Mouse (Mus musculus) hindbrain, embryonic 16.5 days (tissue): Measurements from ENCODE around the gene Vwa1. TPM values are rescaled to one million over a fixed set of nuclear protein-coding genes. Genes with fewer than 3 reads are reported as not detected.
A peak's percentile ranks its signal among the peaks of the same experiment; 100 is the strongest.

Source experiments
- ATAC-seq: fragments of 200-750 bp; cut with Nextera tagmentation; 2 replicates; pipeline ENCODE4 v1.8.0; 2017; ENCODE audit warnings: moderate TSS enrichment, moderate library complexity
- H3K27ac ChIP-seq: fragments of 300-500 bp; sonication (generic); 2 replicates; pipeline ENCODE4 v1.5.1; 2014; ENCODE audit warnings: low read depth, mild to moderate bottlenecking, control low read depth, low read length, moderate library complexity
- H3K27me3 ChIP-seq: fragments of 300-500 bp; sonication (generic); replicated peaks from 2 replicates; pipeline ENCODE4 v1.6.1; 2014; ENCODE audit warnings: low read length; ENCODE audit not compliant: control insufficient read depth, insufficient read depth
- H3K36me3 ChIP-seq: fragments of 300-500 bp; sonication (generic); 2 replicates; pipeline ENCODE4 v1.6.1; 2014; ENCODE audit warnings: mild to moderate bottlenecking, low read length, moderate library complexity, mixed read lengths; ENCODE audit not compliant: control insufficient read depth, insufficient read depth
- H3K4me1 ChIP-seq: fragments of 300-500 bp; sonication (generic); 2 replicates; pipeline ENCODE4 v1.6.1; 2014; ENCODE audit warnings: low read depth, low read length; ENCODE audit not compliant: control insufficient read depth, insufficient read depth
- H3K4me2 ChIP-seq: fragments of 300-500 bp; sonication (generic); 2 replicates; pipeline ENCODE4 v1.6.1; 2014; ENCODE audit warnings: mild to moderate bottlenecking, low read length, control low read depth, moderate library complexity
- H3K4me3 ChIP-seq: fragments of 300-500 bp; sonication (generic); 2 replicates; pipeline ENCODE4 v1.5.1; 2014; ENCODE audit warnings: mild to moderate bottlenecking, low read length, control low read depth, moderate library complexity
- H3K9ac ChIP-seq: fragments of 300-500 bp; sonication (generic); 2 replicates; pipeline ENCODE4 v1.6.1; 2014; ENCODE audit warnings: low read depth, mild to moderate bottlenecking, control low read depth, low read length, moderate library complexity
- H3K9me3 ChIP-seq: fragments of 300-500 bp; sonication (generic); 2 replicates; pipeline ENCODE4 v1.6.1; 2014; ENCODE audit warnings: mild to moderate bottlenecking, low read length, moderate library complexity; ENCODE audit not compliant: control insufficient read depth
- WGBS: fragments of 180-500 bp; shearing (Covaris S2); extraction: QIAGEN DNeasy Blood & Tissue Kit; methylation state at CpG from one replicate; pipeline ENCODE4 v1.1.7; 2014; 5-methylcytosine and 5-hydroxymethylcytosine counted together
- polyA plus RNA-seq: library from polyadenylated mRNA; unstranded; fragments of >200 nt; fragmentation: Nextera tagmentation; extraction: Ambion mirVana; gene quantifications from 2 replicates; pipeline ENCODE4 v1.2.1, GENCODE M21; 2015

Vwa1 gene
- 38.0 and 39.0 TPM in 2 replicates for polyA plus RNA-seq

DNA sequence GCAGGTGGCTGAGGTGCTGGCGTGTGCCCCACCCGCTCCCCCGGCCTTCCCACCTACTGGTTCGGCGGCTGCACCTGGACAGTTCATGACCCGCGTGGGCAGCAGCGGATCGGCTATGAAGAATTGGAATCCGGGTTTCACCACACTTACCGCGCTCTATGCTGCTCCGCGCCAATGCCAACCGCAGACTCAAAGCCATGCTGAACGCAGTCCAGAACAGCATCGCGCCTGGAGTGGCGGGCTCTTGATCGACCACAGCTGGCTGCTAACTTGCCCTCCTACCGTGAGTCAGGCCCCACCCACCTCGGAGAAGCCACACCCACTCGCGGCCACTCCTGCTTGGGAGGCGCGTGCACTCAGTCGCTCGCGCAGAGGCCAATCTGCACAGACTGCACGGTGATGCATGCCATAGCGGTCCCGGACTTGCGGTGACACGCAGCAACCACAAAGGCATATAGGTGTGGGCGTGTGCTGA is at the start of gene Vwa1:
Vwa1 (minus strand) TSS at position 419 of the 475 bp plus-strand sequence.
- Histone ChIP-seq H3K4me2 (peak within 1 kb of the TSS; percentile 82), H3K4me1 (peaks cover 29% of the 10 kb centered on the region), H3K9me3 (no peaks in the 10 kb centered on the region), H3K27ac (peak within 1 kb of the TSS; percentile 61), H3K9ac (peak within 1 kb of the TSS; percentile 64), H3K36me3 (no peaks in the 10 kb centered on the region), H3K27me3 (peaks cover 11% of the 10 kb centered on the region), H3K4me3 (peak within 1 kb of the TSS; percentile 48)
- WGBS: under 1% methylated on average over 32 of the region's 35 CpGs
- peak; percentile 84 for ATAC-seq

DNA sequence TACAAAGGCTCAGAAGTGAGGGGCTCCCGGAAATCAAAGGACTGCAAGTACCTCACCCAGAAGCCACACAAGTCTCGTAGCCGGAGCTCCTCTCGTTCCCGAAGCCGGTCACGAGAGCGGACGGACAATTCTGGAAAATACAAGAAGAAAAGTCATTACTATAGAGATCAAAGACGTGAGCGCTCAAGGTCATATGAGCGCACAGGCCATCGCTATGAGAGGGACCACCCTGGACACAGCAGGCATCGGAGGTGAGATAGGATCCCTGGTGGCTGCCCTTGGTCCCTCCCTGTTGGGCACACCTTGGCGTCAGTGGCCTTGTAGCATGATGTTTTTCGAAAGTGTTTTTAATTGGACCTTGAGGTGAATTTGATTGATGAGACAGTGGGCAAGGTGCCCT is 48.9 kb upstream of the Vwa1 start:
- Histone ChIP-seq H3K4me2 (no peak overlapping the region), H3K27ac (no peak overlapping the region), H3K36me3 (peaks cover 59% of the 10 kb centered on the region), H3K27me3 (no peaks in the 10 kb centered on the region), H3K9ac (no peak overlapping the region), H3K9me3 (no peaks in the 10 kb centered on the region), H3K4me1 (no peaks in the 10 kb centered on the region), H3K4me3 (no peak overlapping the region)
- ATAC-seq: no peak
- 96% methylated on average over 16 of the region's 16 CpGs for WGBS

- no peak for ATAC-seq
- no peak overlapping the region for H3K4me3 ChIP-seq
- no peak overlapping the region for H3K27ac ChIP-seq
- H3K36me3 ChIP-seq: peaks cover 70% of the 10 kb centered on the region
- H3K4me1 ChIP-seq: no peaks in the 10 kb centered on the region
- no peaks in the 10 kb centered on the region for H3K9me3 ChIP-seq
- WGBS: 76% methylated on average over 7 of the region's 7 CpGs
- H3K4me2 ChIP-seq: no peak overlapping the region
- H3K27me3 ChIP-seq: no peaks in the 10 kb centered on the region
- H3K9ac ChIP-seq: no peak overlapping the region
These were observed 46.5 kb upstream of the Vwa1 start for GRCm38 (mm10) chr4:155821025-155821424.

DNA sequence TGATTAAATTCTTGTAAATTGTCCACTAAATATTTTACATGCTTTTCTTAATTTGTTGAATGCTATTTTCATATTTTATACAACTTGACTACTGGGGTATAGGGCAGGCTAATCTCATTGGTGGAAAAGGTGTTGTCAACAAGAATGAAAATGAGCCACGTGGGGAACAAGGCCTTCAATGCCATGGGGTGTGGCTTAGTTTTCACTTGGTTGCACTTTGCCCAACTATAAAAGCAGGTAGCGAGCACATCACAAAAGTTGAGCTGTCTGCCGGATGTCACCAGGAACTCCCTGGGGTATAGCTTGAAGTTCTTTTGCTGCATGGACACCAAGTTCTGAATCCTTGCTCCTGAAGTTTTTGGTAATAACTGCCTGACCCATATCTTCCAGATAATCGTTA is 43.0 kb upstream of the Vwa1 start:
- WGBS: 75% methylated on average over 4 of the region's 4 CpGs
- Histone ChIP-seq H3K4me3 (no peak overlapping the region), H3K9me3 (no peaks in the 10 kb centered on the region)

GRCm38 (mm10) chr4:155812665-155813181 is 38.2 kb upstream of the Vwa1 start:
- H3K4me3 ChIP-seq: peak overlapping the region; percentile 96
- H3K36me3 ChIP-seq: peaks cover 47% of the 10 kb centered on the region
- peak overlapping the region; percentile 87 for H3K4me2 ChIP-seq
- peak; percentile 56 for ATAC-seq
- H3K9me3 ChIP-seq: no peaks in the 10 kb centered on the region
- H3K4me1 ChIP-seq: peaks cover 19% of the 10 kb centered on the region
- H3K27me3 ChIP-seq: no peaks in the 10 kb centered on the region
- under 1% methylated on average over 37 of the region's 49 CpGs for WGBS
- H3K9ac ChIP-seq: peak overlapping the region; percentile 98
- peak overlapping the region; percentile 91 for H3K27ac ChIP-seq

More for the DNA sequence above, 43.0 kb upstream of the Vwa1 start:
- Histone ChIP-seq H3K9ac (no peak overlapping the region), H3K36me3 (peaks cover 59% of the 10 kb centered on the region), H3K27me3 (no peaks in the 10 kb centered on the region), H3K27ac (no peak overlapping the region), H3K4me2 (no peak overlapping the region), H3K4me1 (peaks cover 13% of the 10 kb centered on the region)
- no peak for ATAC-seq

GRCm38 (mm10) chr4:155811929-155812664 is 37.6 kb upstream of the Vwa1 start, which contains the start of gene Ccnl2:
TSS of gene Ccnl2 (plus strand) at chr4:155812489.
- no peaks in the 10 kb centered on the region for H3K9me3 ChIP-seq
- peak; percentile 99 for ATAC-seq
- WGBS: under 1% methylated on average over 56 of the region's 60 CpGs
- H3K27me3 ChIP-seq: no peaks in the 10 kb centered on the region
- peak within 1 kb of the TSS; percentile 96 for H3K4me3 ChIP-seq
- H3K36me3 ChIP-seq: peaks cover 45% of the 10 kb centered on the region
- H3K27ac ChIP-seq: peak within 1 kb of the TSS; percentile 91
- peaks cover 19% of the 10 kb centered on the region for H3K4me1 ChIP-seq
- H3K9ac ChIP-seq: peak within 1 kb of the TSS; percentile 98
- peak within 1 kb of the TSS; percentile 87 for H3K4me2 ChIP-seq

DNA sequence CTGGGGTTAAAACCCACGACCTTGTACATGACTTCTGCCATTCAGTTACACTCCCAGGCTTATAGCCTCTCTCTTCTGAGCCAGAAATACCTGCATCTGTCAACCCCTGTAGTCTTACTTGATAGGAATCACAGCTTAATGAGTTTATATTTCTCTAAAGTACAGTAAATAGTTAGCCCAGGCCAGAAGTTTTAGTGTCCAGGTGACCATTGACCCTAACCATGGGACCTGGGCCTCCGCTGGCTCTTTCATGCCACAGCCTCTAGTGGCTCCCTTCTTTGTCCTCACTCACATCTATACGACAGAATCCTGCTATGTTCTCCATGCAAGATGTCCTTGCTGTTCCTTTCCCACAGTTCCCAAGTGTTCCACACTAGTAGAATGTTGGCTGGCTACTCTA is 33.3 kb upstream of the Vwa1 start:
- Histone ChIP-seq H3K9ac (no peak overlapping the region), H3K4me1 (peaks cover 17% of the 10 kb centered on the region), H3K9me3 (no peaks in the 10 kb centered on the region), H3K4me3 (no peak overlapping the region), H3K27ac (no peak overlapping the region), H3K36me3 (peaks cover 30% of the 10 kb centered on the region), H3K4me2 (no peak overlapping the region), H3K27me3 (no peaks in the 10 kb centered on the region)
- WGBS: 95% methylated on average over 3 of the region's 3 CpGs
- ATAC-seq: no peak

GRCm38 (mm10) chr4:155803340-155804041 is 29.0 kb upstream of the Vwa1 start:
- H3K36me3 ChIP-seq: peaks cover 12% of the 10 kb centered on the region
- peaks cover 14% of the 10 kb centered on the region for H3K4me1 ChIP-seq
- no peaks in the 10 kb centered on the region for H3K9me3 ChIP-seq
- peak overlapping the region; percentile 77 for H3K27ac ChIP-seq
- under 1% methylated on average over 54 of the region's 58 CpGs for WGBS
- H3K9ac ChIP-seq: peak overlapping the region; percentile 89
- H3K4me2 ChIP-seq: peak overlapping the region; percentile 82
- peak; percentile 98 for ATAC-seq
- H3K4me3 ChIP-seq: peak overlapping the region; percentile 93
- H3K27me3 ChIP-seq: no peaks in the 10 kb centered on the region
